Mouse (Mus musculus): Measurements from ENCODE around the gene Dguok. TPM values are rescaled to one million over a fixed set of nuclear protein-coding genes. Genes with fewer than 3 reads are reported as not detected.

Gene Dguok
- polyA plus RNA-seq, 1 experiment from 2014 or later: 25.8 TPM

- Histone ChIP-seq H3K27me3 (ENCODE audit: insufficient read depth, low read length) (no peaks in the 10 kb centered on the region), H3K9me3 (ENCODE audit: low read length) (no peaks in the 10 kb centered on the region), H3K9ac (replicated peaks) (no peak overlapping the region), H3K4me1 (ENCODE audit: insufficient read depth) (no peaks in the 10 kb centered on the region), H3K36me3 (replicated peaks; ENCODE audit: insufficient read depth, low read length) (no peaks in the 10 kb centered on the region), H3K27ac (ENCODE audit: low read depth) (no peak overlapping the region), H3K4me3 (ENCODE audit: low read depth, low read length) (no peak overlapping the region), H3K4me2 (ENCODE audit: low read depth, low read length) (no peak overlapping the region)
- DNase-seq (no peak), ATAC-seq (no peak)
- 30% methylated on average over 6 of the region's 6 CpGs for WGBS (ENCODE audit: insufficient replicate concordance)
- TF ChIP-seq EP300 (IDR thresholded peaks at IDR 0.05; ENCODE audit: low read depth) (no peak), CTCF (IDR thresholded peaks at IDR 0.05; ENCODE audit: low read depth) (no peak)
Measured at GRCm38 (mm10) chr6:83536795-83537059, 30.0 kb upstream of the Dguok start.

GRCm38 (mm10) chr6:83536028-83536794 is 29.4 kb upstream of the Dguok start, which contains the start of gene Actg2:
Gene Actg2 (minus strand): TSS chr6:83536265.
- H3K4me2 ChIP-seq (ENCODE audit: low read depth, low read length): no peak within 1 kb of the TSS
- no peaks in the 10 kb centered on the region for H3K27me3 ChIP-seq (ENCODE audit: insufficient read depth, low read length)
- no peak for ATAC-seq
- H3K9me3 ChIP-seq (ENCODE audit: low read length): no peaks in the 10 kb centered on the region
- no peak within 1 kb of the TSS for H3K27ac ChIP-seq (ENCODE audit: low read depth)
- no peak within 1 kb of the TSS for H3K9ac ChIP-seq (replicated peaks)
- H3K36me3 ChIP-seq (replicated peaks; ENCODE audit: insufficient read depth, low read length): no peaks in the 10 kb centered on the region
- H3K4me1 ChIP-seq (ENCODE audit: insufficient read depth): no peaks in the 10 kb centered on the region
- no peak within 1 kb of the TSS for H3K4me3 ChIP-seq (ENCODE audit: low read depth, low read length)
- DNase-seq: no peak
- 59% methylated on average over 12 of the region's 12 CpGs for WGBS (ENCODE audit: insufficient replicate concordance)
- no peak for TF ChIP-seq EP300 (IDR thresholded peaks at IDR 0.05; ENCODE audit: low read depth)
- no peak for TF ChIP-seq CTCF (IDR thresholded peaks at IDR 0.05; ENCODE audit: low read depth)

GRCm38 (mm10) chr6:83532608-83533007 is 25.8 kb upstream of the Dguok start:
- 71% methylated on average over 2 of the region's 2 CpGs for WGBS (ENCODE audit: insufficient replicate concordance)
- no peaks in the 10 kb centered on the region for H3K27me3 ChIP-seq (ENCODE audit: insufficient read depth, low read length)
- ATAC-seq: no peak
- no peak for TF ChIP-seq CTCF (IDR thresholded peaks at IDR 0.05; ENCODE audit: low read depth)
- no peak for TF ChIP-seq EP300 (IDR thresholded peaks at IDR 0.05; ENCODE audit: low read depth)
- no peak overlapping the region for H3K27ac ChIP-seq (ENCODE audit: low read depth)
- no peaks in the 10 kb centered on the region for H3K9me3 ChIP-seq (ENCODE audit: low read length)
- DNase-seq: no peak
- no peaks in the 10 kb centered on the region for H3K36me3 ChIP-seq (replicated peaks; ENCODE audit: insufficient read depth, low read length)
- no peak overlapping the region for H3K4me2 ChIP-seq (ENCODE audit: low read depth, low read length)
- H3K4me1 ChIP-seq (ENCODE audit: insufficient read depth): no peaks in the 10 kb centered on the region
- no peak overlapping the region for H3K9ac ChIP-seq (replicated peaks)
- H3K4me3 ChIP-seq (ENCODE audit: low read depth, low read length): no peak overlapping the region

GRCm38 (mm10) chr6:83523194-83523593 is 16.4 kb upstream of the Dguok start:
- H3K27me3 ChIP-seq (ENCODE audit: insufficient read depth, low read length): no peaks in the 10 kb centered on the region
- no peak overlapping the region for H3K4me3 ChIP-seq (ENCODE audit: low read depth, low read length)
- TF ChIP-seq CTCF (IDR thresholded peaks at IDR 0.05; ENCODE audit: low read depth) (no peak), EP300 (IDR thresholded peaks at IDR 0.05; ENCODE audit: low read depth) (no peak)
- H3K4me1 ChIP-seq (ENCODE audit: insufficient read depth): no peaks in the 10 kb centered on the region
- DNase-seq (no peak), ATAC-seq (no peak)
- no peak overlapping the region; the same call in 1 of the 2 replicates for H3K9ac ChIP-seq (replicated peaks)
- H3K36me3 ChIP-seq (replicated peaks; ENCODE audit: insufficient read depth, low read length): no peaks in the 10 kb centered on the region
- WGBS (ENCODE audit: insufficient replicate concordance): 41% methylated on average over 6 of the region's 6 CpGs
- H3K27ac ChIP-seq (ENCODE audit: low read depth): no peak overlapping the region
- no peaks in the 10 kb centered on the region for H3K9me3 ChIP-seq (ENCODE audit: low read length)
- no peak overlapping the region for H3K4me2 ChIP-seq (ENCODE audit: low read depth, low read length)

GRCm38 (mm10) chr6:83521784-83522183 is 15.0 kb upstream of the Dguok start:
- Histone ChIP-seq H3K27ac (ENCODE audit: low read depth) (no peak overlapping the region), H3K4me1 (ENCODE audit: insufficient read depth) (no peaks in the 10 kb centered on the region), H3K4me2 (ENCODE audit: low read depth, low read length) (no peak overlapping the region), H3K4me3 (ENCODE audit: low read depth, low read length) (no peak overlapping the region), H3K9ac (replicated peaks) (no peak overlapping the region), H3K36me3 (replicated peaks; ENCODE audit: insufficient read depth, low read length) (no peaks in the 10 kb centered on the region), H3K27me3 (ENCODE audit: insufficient read depth, low read length) (no peaks in the 10 kb centered on the region), H3K9me3 (ENCODE audit: low read length) (no peaks in the 10 kb centered on the region)
- DNase-seq (no peak), ATAC-seq (no peak)
- TF ChIP-seq CTCF (IDR thresholded peaks at IDR 0.05; ENCODE audit: low read depth) (no peak), EP300 (IDR thresholded peaks at IDR 0.05; ENCODE audit: low read depth) (no peak)
- 55% methylated on average over 6 of the region's 6 CpGs for WGBS (ENCODE audit: insufficient replicate concordance)

GRCm38 (mm10) chr6:83518637-83519036 is 11.9 kb upstream of the Dguok start:
- no peak overlapping the region for H3K4me2 ChIP-seq (ENCODE audit: low read depth, low read length)
- H3K4me3 ChIP-seq (ENCODE audit: low read depth, low read length): no peak overlapping the region
- no peak overlapping the region for H3K27ac ChIP-seq (ENCODE audit: low read depth)
- H3K27me3 ChIP-seq (ENCODE audit: insufficient read depth, low read length): no peaks in the 10 kb centered on the region
- H3K9ac ChIP-seq (replicated peaks): no peak overlapping the region
- H3K4me1 ChIP-seq (ENCODE audit: insufficient read depth): no peaks in the 10 kb centered on the region
- WGBS (ENCODE audit: insufficient replicate concordance): 59% methylated on average over 3 of the region's 3 CpGs
- H3K9me3 ChIP-seq (ENCODE audit: low read length): no peaks in the 10 kb centered on the region
- TF ChIP-seq EP300 (IDR thresholded peaks at IDR 0.05; ENCODE audit: low read depth) (no peak), CTCF (IDR thresholded peaks at IDR 0.05; ENCODE audit: low read depth) (no peak)
- no peak for DNase-seq
- ATAC-seq: no peak
- no peaks in the 10 kb centered on the region for H3K36me3 ChIP-seq (replicated peaks; ENCODE audit: insufficient read depth, low read length)

Data from liver, postnatal 0 days (tissue).